17 mouse cellular contexts compared by ENCODE assay signal in the genomic region with DNA sequence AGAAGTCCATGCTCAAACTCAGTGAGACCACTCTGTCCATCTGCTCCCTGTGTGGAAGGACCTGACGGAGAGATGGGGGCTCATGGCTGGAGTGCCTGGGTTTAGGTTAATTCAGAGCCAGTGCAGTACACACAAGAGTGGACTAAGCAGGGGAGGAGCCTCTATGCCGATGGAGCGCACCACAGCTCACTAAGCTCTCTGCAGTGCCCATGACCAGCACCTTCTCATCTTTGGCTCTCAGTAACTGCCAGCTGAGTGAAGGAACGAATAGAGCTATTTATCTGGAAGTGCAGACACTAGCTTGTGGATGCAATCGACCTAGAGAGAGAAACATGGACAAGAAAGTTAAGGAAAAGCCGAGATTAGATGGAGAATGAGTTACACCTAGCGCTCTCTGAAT. TPM values are rescaled to one million over a fixed set of nuclear protein-coding genes. Genes with fewer than 3 reads are reported as not detected.
"Had no signal": no experiment of that assay in that cellular context is flagged by ENCODE, and none has a peak within 500 bp of the region (broad histone marks: within the 10 kb centered on the region; RNA-seq: fewer than 3 reads in every experiment).

No protein-coding gene starts in this region.

- DNase-seq: heart, postnatal 10 days; heart, postnatal 14 days; heart, postnatal 36 days; heart, postnatal 4 days; kidney, adult 11 months; kidney, adult 18-20 months; kidney, adult 2 months; kidney, adult 8-10 months; kidney, adult 9 months; kidney, postnatal 10 days; kidney, postnatal 14 days; kidney, postnatal 25 days; kidney, postnatal 36 days; kidney, postnatal 4 days; layer of hippocampus, adult 9-11 months; layer of hippocampus, postnatal 36 days had no signal

RNA-seq across cellular contexts. Expression of gene Nr4a3, which starts 24.2 kb away (rescaled TPM):
- polyA plus RNA-seq: intestine, embryonic 14.5 days had no signal
